Mouse (Mus musculus) heart, postnatal 0 days (tissue): ENCODE measurements around the gene Slit1.

Experiments
- CTCF ChIP-seq: IDR thresholded peaks from 2 replicates; pipeline ENCODE4 v1.5.1; 2016; ENCODE audit warnings: antibody characterized with exemption, control low read depth, low read depth
- EP300 ChIP-seq: IDR thresholded peaks from 2 replicates; pipeline ENCODE4 v1.6.1; 2016; ENCODE audit warnings: antibody characterized with exemption, low read depth

GRCm38 (mm10) chr19:41687836-41688235, 55.6 kb downstream of the Slit1 start:
- TF ChIP-seq CTCF (no peak), EP300 (no peak)
